In genomic region chr16:87610556-87611295, GRCm38 (mm10) we compare ENCODE assay signal across 15 mouse cellular contexts. TPM values are rescaled to one million over a fixed set of nuclear protein-coding genes. Genes with fewer than 3 reads are reported as not detected.
DNase-seq lines count a peak whose midpoint lies in the region; ATAC-seq and TF ChIP-seq lines count a peak whose summit lies in the region.
"Had no signal": no experiment of that assay in that cellular context is flagged by ENCODE, and none has a peak within 500 bp of the region (broad histone marks: within the 10 kb centered on the region; RNA-seq: fewer than 3 reads in every experiment).

No protein-coding gene starts in this region.

- H3K4me2 ChIP-seq in kidney, embryonic 15.5 days = peak overlapping the region; percentile 9; the same call in 1 of the 2 replicates
- no peak overlapping the region for H3K4me2 ChIP-seq in kidney, embryonic 14.5 days (replicated peaks; ENCODE audit: low read depth, low read length)
- H3K4me2 ChIP-seq: forebrain, embryonic 15.5 days had no signal

- 68% methylated on average over 21 of the region's 21 CpGs for WGBS in kidney, embryonic 15.5 days
- WGBS in kidney, embryonic 14.5 days = 72% methylated on average over 21 of the region's 21 CpGs

- peak overlapping the region; percentile 11; the same call in 1 of the 2 replicates for H3K4me3 ChIP-seq in gastrocnemius, adult 2 months
- H3K4me3 ChIP-seq in kidney, embryonic 15.5 days (replicated peaks) = no peak overlapping the region
- H3K4me3 ChIP-seq in kidney, embryonic 14.5 days (ENCODE audit: low read length) = no peak overlapping the region
- H3K4me3 ChIP-seq: forebrain, embryonic 15.5 days had no signal

- no peak for DNase-seq in gastrocnemius, adult 2 months
- no peak for DNase-seq in gastrocnemius, postnatal 14 days
- DNase-seq in thymus, postnatal 25 days = peak; percentile 15
- no peak for DNase-seq in thymus, postnatal 0 days (ENCODE audit: low spot score)
- DNase-seq in layer of hippocampus, adult 8-10 months (ENCODE audit: low spot score in 2 of 2) = no peak
- no peak for DNase-seq in cerebellum, postnatal 4 days (ENCODE audit: low spot score in 2 of 2)
- DNase-seq: cerebellum, adult 11 months; gastrocnemius, postnatal 10 days had no signal

- 0 out of 2 replicates have a peak, but pooled peaks cover 2% of the 10 kb centered on the region for H3K4me1 ChIP-seq in kidney, embryonic 15.5 days
- H3K4me1 ChIP-seq in kidney, embryonic 14.5 days (ENCODE audit: control insufficient read depth, insufficient read depth, low read length) = no peaks in the 10 kb centered on the region
- H3K4me1 ChIP-seq: forebrain, embryonic 15.5 days had no signal

- H3K27ac ChIP-seq in gastrocnemius, adult 2 months = no peak overlapping the region
- no peak overlapping the region for H3K27ac ChIP-seq in kidney, embryonic 15.5 days
- H3K27ac ChIP-seq in kidney, embryonic 14.5 days (ENCODE audit: low read depth, low read length) = no peak overlapping the region
- H3K27ac ChIP-seq: forebrain, embryonic 15.5 days; macrophage had no signal

- no peaks in the 10 kb centered on the region for H3K36me3 ChIP-seq in kidney, embryonic 15.5 days
- H3K36me3 ChIP-seq in kidney, embryonic 14.5 days (ENCODE audit: control insufficient read depth, insufficient read depth, low read length) = no peaks in the 10 kb centered on the region
- H3K36me3 ChIP-seq: forebrain, embryonic 15.5 days had no signal

- intact Hi-C loops in gastrocnemius, adult 2 months (cut with DNase I) = no loop called here
- intact Hi-C loops in gastrocnemius, postnatal 14 days (cut with DNase I; ENCODE audit: low total_unique reads) = no loop called here

- no peak overlapping the region for H3K9ac ChIP-seq in kidney, embryonic 15.5 days
- no peak overlapping the region for H3K9ac ChIP-seq in kidney, embryonic 14.5 days (ENCODE audit: low read depth, low read length)
- H3K9ac ChIP-seq: forebrain, embryonic 15.5 days had no signal

- TF ChIP-seq CTCF in gastrocnemius, adult 2 months (IDR thresholded peaks at IDR 0.05) = no peak

- no peaks in the 10 kb centered on the region for H3K27me3 ChIP-seq in kidney, embryonic 15.5 days
- H3K27me3 ChIP-seq in kidney, embryonic 14.5 days (ENCODE audit: control insufficient read depth, insufficient read depth, low read length) = no peaks in the 10 kb centered on the region
- H3K27me3 ChIP-seq: forebrain, embryonic 15.5 days had no signal

- ATAC-seq in kidney, embryonic 15.5 days (replicated peaks; ENCODE audit: low FRiP score) = no peak
- ATAC-seq in kidney, embryonic 14.5 days (ENCODE audit: low FRiP score, low TSS enrichment) = no peak
- ATAC-seq: forebrain, embryonic 15.5 days; hindbrain, embryonic 16.5 days; midbrain, embryonic 16.5 days had no signal

- no peaks in the 10 kb centered on the region for H3K9me3 ChIP-seq in kidney, embryonic 15.5 days (replicated peaks)
- H3K9me3 ChIP-seq in kidney, embryonic 14.5 days (ENCODE audit: control insufficient read depth, low read length) = no peaks in the 10 kb centered on the region
- H3K9me3 ChIP-seq: forebrain, embryonic 15.5 days had no signal

RNA-seq across cellular contexts. Expression of gene Map3k7cl, which starts 57.6 kb away (rescaled TPM):
- 10 to 100 TPM in 1 of 2 experiments, 1 to 10 TPM in 1; 5.4 to 10.7 TPM for total RNA-seq in gastrocnemius, adult 2 months (2021)
- total RNA-seq in gastrocnemius, postnatal 14 days (2021) = 10 to 100 TPM; 26.9 to 27.6 TPM
- 2.2 and 2.4 TPM in 2 replicates for polyA plus RNA-seq in kidney, embryonic 15.5 days (2015; fragmentation: Nextera tagmentation; extraction: Ambion mirVana)
- polyA plus RNA-seq in kidney, embryonic 14.5 days (2014; fragmentation: Nextera tagmentation; extraction: Ambion mirVana) = 0.69 and 1.4 TPM in 2 replicates
- 0.77 and 0.81 TPM in 2 replicates for polyA plus RNA-seq in thymus, postnatal 0 days (2015; fragmentation: Nextera tagmentation; extraction: Ambion mirVana)
- total RNA-seq in layer of hippocampus, adult 8-10 months (2022) = under 1 TPM; 0.25 to 0.47 (median 0.38) TPM
- polyA plus RNA-seq: forebrain, embryonic 15.5 days; hindbrain, embryonic 16.5 days; limb, embryonic 11.5 days; macrophage; midbrain, embryonic 16.5 days had no signal

Comparison
In these comparisons a context has a peak if more than half of its experiments do, and no peak if none do; other contexts are left out.
1. RNA of gene Map3k7cl, which starts 57.6 kb away (total RNA-seq): 26.9 to 27.6 TPM in gastrocnemius, postnatal 14 days and 5.4 to 10.7 TPM in gastrocnemius, adult 2 months; 0.25 to 0.47 TPM in layer of hippocampus, adult 8-10 months; every median in the first group is over 4 times any median in the second.